Mouse (Mus musculus): ENCODE results near the gene Eml2. TPM values are rescaled to one million over a fixed set of nuclear protein-coding genes. Genes with fewer than 3 reads are reported as not detected.
"Not testable (repeated sequence)": the region's sequence is repeated elsewhere in the genome, so short reads cannot be mapped to it uniquely, and the experiment has no call there.

Gene Eml2
- 10 to 100 TPM; 45.2 to 65.2 TPM for total RNA-seq (2021)
- long read RNA-seq, experiment 1, transcript Eml2-203 (19 exons, 2,255 nt): major isoform, 16 of 23 reads
- long read RNA-seq, experiment 1, partial matches to known transcripts: 2 of 23 reads
- long read RNA-seq, experiment 1, other reads (novel, unspliced or antisense): 4 of 23 reads
- long read RNA-seq, experiment 2, partial matches to known transcripts: 3 of 13 reads
- long read RNA-seq, experiment 2, other reads (novel, unspliced or antisense): 4 of 13 reads

DNA sequence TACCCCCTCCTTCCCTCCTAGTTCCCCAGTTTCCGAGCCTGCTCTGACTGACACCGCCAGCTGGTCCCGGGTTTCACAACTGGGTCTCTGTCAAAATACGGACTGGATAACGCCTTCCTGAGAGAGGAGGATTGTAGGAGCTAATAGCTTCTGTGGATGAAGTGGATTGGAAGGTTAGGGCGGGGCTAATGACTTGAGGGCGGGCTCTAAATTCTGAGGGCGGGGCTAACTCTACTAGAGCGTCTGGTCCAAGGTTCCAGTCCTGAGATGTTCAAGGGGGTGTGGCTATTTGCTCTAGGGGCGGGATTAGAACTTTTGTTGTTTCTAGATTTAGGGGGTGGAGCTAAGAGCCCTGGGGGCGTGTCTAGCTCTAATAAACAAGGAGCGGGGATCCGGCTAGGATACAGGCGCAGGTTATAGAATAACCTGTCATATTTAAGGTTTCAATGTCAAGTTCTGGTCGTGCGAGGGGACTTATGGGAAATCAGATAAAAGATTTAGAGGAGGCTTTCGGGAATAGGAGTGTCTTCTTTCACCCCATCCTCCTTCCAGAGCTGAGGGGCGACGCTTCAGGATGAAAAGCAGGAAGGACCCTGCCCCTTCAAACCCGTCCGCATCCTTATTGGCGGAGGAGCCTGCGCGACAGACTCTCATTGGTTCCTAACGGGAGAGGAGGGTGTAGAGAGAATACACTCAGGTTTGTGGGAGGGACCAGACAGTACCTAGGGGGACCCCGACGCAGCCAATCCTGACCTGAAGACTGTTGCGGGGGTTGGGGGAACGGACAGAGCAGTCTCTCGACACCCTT is at the start of gene Eml2:
TSS of gene Eml2 (plus strand) at position 714 of the 808 bp plus-strand sequence.
- peak in 1 of 2 experiments; percentile 37 for DNase-seq

DNA sequence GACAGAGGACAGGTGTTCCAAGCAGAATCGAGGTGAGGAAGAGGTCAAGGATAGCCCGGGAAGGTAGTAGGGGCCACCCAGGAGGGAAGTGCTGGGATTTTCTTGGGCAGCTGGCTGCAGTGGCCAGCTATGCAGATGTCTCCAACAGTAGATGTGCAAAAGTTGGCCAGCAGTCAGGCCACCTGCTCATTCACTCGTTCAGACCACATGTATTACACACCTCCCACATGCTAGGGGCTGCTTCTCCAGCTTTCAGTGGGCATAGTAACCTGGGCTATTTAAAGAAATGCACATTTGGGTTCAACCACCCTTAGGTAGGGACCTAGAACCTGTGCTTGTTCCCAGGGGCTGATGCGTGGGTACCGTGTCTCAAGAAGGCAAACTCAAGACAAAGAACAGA is 48.5 kb upstream of the Eml2 start:
- no peak for DNase-seq

DNA sequence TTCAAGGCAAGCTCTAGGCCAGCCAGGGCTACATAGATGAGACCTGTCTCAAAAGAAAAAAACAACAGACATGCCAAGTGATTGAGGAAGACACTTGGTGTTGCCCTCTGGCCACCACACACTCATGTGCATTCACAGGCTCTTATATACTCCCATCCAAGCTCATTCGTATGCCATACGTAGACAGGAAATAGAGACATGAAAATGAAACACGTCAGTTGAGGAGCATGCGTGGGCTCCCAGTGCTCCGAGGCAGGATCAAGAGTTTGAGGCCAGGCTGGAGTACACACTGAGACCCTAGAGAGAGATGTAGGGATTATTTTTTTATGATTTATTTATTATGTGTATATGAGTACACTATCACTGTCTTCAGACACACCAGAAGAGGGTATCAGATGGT is 46.8 kb upstream of the Eml2 start:
- DNase-seq: no peak

DNA sequence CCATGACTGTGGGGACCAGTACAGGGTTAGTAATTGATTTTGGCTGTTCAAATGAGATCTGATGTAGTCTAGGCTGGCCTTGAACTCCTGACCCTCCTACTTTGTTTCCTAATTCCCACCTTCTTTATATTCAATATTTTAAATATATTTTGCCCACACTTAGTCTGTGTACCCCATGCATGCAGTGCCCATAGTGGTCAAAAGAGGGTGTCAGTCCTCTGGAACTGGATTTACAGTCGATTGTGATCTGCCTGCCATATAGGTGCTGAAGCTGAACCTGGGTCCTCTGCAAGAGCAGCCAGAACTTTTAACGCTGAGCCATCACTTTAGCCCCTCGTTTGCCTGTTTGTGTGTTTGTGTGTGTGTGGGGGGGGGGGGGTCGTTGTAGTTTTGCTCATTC is 45.6 kb upstream of the Eml2 start:
- peak in 1 of 2 experiments; percentile 39 for DNase-seq

DNA sequence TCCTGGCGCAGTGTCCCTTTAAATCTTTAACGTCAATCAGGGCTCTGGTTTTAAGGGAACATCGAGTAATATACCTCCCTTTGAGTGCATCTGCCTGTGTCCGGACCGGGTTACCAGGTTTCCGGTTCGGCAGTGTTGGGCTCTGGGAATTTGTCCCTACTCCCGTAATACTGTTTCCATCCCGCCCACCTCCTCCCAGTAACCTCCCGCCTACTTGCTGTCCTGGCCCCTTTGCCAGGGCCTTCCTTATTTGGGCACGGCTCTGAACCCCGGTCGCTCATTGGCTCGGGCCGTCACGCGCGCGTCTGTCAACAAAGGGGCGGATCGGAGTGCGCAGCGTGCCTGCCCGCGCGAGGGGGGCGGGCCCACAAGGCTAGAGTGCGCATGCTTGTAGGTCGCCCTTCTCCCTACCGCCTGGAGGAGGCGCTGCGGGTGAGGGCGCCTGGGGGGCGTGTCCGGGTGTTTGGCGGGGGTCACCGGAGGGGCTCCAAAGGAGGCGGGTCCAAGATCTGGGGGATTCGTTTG is 44.8 kb upstream of the Eml2 start:
- DNase-seq: peak; percentile 98

DNA sequence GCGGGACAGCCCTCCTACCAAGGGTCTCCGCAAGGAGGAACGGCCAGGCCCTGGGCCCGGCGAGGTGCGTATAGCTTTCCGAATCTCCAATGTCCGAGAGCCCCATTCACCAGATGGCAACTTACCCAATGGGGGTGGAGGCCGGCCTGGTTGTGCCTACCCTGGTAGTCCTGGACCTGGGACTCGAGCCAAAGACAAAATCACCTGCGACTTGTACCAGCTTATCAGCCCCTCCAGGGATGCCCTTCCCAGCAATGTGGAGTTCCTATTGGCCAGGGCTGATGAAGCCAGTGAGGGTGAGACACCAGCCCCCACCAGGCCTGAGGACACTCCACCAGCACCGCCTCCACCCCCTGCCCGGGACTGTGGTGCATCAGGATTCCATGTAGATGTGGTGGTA is 40.1 kb upstream of the Eml2 start:
- no peak for DNase-seq

DNA sequence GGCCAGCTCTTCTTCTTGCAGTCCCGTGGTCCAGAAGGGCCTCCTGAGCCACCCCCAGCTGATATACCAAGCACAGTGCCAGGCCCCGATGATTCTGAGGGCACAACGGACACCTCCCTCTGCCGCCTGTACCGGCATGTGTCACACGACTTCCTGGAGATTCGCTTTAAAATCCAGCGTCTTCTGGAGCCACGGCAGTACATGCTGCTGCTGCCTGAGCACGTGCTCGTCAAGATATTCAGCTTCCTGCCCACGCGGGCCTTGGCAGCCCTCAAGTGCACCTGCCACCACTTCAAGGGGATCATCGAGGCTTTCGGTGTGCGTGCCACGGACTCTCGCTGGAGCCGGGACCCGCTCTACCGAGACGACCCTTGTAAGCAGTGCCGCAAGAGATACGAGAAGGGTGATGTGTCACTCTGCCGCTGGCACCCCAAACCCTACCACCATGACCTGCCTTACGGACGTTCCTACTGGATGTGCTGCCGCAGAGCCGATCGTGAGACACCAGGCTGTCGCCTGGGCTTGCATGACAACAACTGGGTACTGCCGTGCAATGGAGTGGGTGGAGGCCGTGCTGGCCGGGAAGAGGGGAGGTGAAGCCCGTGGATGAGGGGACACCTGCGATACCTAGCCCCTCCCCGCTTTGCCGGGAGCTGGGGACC is 39.4 kb upstream of the Eml2 start:
- no peak for DNase-seq

DNA sequence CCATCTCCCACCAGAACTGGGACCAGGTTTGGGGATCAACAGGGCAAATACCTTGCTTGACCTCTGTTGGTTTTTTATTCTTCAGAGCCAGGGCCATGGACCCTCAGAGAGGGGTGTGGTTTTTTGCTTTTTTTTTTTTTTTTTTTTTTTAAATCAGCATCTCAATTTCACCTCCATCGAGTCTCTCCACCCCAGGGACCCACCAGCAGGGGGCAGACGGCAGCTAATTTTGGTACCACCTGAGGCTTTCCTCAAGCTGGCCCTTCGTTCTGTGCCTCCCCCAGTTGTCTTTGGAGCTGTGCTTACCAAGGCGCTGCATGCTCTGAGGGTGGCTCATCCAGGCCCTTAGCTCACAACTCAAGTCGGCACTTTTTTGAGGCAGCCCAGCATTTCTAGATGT is 38.8 kb upstream of the Eml2 start:
- DNase-seq: peak; percentile 65 to 80

DNA sequence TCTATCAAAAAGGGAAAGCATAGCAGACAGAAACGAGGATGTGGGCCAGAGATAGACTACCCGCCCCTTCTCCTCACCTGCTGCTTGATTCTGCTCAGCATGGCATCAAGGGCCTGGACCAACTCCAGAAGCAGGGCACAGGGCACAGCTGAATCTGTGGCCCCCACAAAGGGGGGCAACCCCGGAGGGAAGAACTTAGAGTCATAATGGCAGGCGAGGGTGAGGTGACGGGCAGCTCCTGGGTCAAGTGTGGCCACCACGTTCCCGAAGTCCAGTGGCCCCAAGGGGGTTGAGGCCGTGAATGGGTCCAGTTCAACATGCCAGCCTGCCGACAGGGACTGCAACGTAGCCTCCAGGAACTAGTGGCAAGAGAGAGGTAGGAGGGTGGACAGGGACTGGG is 29.4 kb upstream of the Eml2 start:
- no peak for DNase-seq

DNA sequence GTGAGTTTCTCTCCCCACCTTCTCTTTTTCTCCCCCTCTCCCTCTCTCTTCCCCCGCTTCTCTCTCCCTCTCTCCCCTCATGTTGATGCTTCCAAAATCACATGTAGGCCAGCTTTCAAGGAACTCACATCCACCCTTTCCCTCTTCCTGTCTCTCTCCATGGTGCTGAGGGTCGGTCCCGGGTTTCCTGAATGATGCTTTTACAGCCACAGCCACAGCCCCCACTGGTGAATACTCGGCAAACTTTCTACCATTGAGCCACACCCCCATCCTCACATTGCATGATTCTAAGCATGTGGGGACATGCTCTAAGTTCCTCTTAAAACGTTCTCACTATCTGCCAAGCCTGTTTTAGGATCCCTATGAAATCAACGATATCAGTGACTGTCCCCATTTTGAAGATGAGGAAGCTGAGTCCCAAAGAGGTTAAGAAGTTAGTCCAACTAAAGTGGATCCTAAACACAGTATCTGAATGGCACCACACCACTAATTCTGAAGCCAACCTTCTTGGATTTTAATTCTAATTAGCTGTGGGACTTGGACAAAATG is 28.6 kb upstream of the Eml2 start:
- no peak for DNase-seq

DNA sequence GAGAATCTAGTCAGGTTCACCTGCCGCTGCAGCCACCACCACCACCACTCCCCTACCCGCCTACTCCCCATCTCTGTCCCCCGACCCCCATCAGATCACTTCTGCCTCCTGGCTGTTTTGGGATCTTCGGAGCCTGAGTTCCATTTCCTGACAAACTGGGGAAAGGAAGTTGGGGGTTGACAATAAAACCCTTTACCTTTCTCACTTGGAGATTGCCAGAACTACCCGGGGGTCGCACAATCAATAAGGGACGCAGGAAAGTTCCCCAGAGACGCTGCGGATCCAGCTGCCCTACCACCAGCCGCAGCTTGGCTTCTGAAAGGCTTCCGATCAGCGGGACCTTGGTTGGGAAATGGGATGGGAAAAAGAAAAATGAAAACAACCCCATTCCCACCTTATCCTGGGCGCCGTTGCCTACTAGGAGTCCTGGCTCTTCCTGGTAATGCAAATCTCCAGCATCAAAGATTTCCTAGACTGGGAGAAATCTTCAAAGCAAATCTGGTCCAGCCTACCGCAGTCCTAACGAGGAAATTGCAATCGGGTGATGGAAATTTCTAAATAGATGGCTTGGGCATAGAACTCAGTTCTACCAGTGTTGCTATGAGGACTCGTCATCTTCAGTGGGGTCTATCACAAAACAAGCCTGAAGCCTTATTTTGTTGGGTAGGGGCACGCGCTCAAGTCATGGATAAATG is 27.9 kb upstream of the Eml2 start:
- DNase-seq: no peak

DNA sequence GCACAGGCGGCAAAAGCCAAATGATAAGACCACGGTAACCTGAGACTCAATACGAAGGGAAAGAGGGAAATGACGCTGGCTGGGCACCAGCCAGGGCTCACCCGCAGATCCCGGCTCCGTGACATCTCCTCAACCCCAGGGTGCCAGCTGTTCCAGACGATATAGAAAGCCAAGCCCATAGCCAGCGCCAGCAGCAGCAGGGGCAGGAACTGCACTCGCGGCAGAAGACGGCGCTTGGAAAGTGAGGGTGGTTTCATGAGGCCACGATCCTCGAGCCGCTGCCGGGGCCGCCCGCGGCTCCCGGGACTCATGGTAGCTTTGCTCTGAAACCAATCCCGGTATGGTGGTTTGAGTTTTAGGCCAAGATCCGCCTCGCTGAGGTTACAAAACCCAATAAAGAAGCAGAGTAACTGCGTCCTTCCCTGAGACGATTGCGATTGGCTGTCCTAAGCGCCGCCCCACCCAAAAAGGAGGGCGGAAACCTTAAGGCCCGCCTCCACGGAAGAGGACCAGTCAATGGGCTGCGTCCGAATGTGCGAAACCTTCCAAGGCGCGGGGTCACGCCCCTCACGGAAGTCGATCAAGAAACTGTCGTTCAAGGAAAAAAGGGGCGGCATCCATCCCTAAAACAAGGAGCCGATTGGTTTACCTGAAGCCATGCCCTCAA is 27.2 kb upstream of the Eml2 start, which contains the start of gene Qpctl:
TSS of gene Qpctl (minus strand) at position 417 of the 667 bp plus-strand sequence.
- DNase-seq: peak; percentile 98

DNA sequence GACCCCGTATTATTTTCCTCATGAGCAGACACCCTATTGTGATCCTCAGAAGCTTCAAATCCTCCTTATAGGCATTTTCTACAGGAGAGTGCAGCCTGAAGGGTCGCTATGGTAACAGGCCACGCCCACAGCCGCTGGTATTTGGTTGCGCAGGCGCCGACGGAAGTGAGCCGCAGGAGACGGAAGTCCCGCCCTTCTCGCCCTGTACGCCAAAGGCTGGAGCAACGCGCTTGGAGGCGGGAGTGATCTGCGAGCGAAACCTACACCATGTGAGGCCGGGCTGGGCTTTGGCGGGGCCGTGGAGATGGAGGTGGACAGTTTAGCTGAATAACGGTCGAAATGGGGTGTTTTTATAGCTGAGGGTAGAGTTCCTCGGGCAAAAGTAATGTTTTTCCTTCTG is 26.6 kb upstream of the Eml2 start, which contains the start of gene Snrpd2:
TSS of gene Snrpd2 (plus strand) at position 97 of the 400 bp plus-strand sequence.
- DNase-seq: peak; percentile 96 to 97

DNA sequence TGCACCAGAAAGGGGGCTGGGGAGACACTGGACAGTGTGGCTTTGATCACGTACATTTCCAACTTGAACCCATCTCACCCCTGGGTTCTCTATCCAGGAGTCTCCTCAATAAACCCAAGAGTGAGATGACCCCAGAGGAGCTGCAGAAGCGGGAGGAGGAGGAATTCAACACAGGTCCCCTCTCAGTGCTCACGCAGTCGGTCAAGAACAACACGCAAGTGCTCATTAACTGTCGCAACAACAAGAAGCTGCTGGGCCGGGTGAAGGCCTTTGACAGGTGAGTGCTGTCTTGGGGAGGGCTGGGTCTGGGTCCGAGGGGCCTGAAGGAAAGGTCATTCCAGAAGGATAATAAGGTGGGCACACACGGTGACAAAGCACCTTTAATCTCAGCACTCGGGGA is 25.1 kb upstream of the Eml2 start:
- DNase-seq: not testable (repeated sequence)

DNA sequence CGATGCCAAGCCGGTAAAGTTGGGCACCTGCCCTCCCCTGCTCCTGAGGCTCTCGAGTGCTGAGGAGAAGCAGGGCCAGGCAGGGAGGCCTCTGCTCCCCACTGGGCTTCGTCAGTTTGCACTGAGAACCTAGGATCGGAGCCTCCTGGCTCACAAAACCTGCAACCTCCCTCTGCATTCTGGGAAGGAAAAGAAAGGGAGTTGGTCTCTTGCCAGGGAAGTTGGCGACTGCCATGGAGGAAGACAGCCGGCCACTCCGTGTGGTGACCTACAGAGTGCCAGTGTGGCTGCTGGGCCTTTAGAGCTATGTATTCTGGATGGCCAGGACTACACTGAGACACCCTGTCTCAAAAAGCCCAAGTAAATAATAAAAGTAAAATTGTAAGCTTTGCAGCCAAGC is 21.4 kb upstream of the Eml2 start:
- no peak for DNase-seq

DNA sequence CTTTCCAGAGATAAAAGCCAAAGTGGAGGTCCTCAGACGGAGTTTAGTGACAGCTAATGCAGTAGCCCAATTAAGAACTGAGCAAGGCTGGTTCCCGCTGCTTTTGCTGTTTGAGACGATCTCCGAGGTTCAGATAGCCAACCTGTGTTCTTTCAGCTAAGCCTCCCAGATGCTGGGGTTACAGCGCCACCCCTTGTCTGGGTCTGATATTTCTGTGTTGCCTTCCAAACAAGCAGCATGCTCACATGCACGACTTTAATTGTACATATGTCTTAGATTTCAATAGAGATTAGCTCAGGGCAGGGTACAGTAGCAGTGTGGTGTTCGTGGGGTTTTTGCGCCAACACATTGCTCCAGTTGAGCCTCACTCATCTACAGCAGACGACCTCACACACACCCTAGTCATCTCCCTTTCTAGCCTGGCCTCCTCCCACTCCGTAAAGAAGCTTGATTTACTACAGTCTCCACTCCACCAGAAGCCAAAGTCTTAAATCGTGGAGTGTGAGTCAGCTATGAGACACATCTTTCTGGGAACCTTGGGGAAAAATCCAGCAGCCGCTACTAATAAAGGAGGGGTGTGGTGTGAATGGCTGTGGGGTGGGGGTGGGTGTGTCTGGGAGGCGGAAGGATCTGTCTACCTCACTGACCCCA is 20.3 kb upstream of the Eml2 start:
- DNase-seq: peak; percentile 66 to 68

DNA sequence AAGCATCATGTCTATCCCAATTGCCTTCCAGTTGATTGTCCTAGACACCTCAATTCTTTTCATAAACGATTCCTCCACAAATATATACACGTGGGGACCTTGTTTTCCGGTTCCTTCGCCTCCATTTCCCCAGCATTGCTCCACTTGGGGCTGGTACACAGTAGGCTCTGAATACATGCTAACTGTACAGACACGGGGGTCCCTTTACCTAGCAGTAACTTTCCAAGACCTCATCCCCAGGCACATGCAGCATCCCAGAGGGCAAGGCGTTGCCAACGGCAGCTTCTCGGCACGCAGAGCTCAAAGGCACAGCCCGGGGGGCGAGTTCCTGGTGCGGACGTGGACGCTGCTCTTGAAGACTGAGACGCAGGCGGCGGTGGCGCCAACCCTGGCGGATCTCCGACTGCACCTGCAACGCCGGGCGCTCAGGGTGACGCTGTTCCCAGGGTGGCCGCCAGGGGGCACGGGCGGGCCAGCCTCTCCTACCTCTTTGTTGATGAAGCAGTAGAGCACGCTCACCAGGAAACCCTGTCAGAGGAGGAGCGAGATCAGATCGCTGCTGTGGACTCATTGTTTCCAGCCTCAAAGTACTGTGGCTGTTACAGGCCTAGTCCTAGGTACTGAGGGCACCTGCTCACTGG is 18.9 kb upstream of the Eml2 start:
- DNase-seq: peak; percentile 93 to 95

DNA sequence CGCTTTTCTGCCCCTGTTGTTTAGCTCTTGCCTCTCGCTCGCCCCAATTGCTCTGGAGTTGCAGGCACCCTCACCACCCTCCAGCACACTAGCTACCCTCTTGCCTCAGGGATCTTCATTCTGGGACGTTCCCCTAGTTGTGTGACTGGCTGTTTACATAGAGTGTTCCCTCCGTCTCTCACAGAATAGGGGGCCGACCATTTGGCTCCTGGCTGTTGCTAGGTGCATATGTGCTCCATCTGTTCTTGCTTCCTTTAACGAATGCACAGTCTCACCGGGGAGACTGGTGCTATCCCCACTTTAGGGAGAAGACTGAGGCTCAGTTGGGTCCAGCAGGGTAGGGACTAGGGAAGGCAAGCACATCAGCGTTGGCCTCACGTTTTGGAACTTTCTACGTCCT is 17.6 kb upstream of the Eml2 start:
- no peak for DNase-seq

DNA sequence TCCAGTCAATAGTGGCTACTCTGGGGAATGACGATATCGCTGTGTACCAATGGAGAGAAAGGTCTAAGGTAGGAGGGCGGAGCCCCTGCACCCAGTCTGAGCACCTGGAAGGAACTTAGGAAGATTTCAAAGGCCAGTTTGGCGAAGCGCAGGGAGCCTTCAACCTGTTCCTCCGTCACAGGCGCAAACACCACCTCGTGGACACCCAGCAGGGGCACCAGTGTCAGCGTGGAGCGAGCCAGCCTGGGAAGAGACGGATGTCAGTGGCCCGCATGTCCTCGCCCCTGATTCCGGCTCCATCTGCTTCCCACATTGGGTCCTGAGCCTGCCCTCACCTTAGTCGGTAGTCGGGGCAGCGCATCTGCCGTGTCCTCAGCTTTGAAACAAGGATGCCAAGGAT is 16.8 kb upstream of the Eml2 start:
- no peak for DNase-seq

DNA sequence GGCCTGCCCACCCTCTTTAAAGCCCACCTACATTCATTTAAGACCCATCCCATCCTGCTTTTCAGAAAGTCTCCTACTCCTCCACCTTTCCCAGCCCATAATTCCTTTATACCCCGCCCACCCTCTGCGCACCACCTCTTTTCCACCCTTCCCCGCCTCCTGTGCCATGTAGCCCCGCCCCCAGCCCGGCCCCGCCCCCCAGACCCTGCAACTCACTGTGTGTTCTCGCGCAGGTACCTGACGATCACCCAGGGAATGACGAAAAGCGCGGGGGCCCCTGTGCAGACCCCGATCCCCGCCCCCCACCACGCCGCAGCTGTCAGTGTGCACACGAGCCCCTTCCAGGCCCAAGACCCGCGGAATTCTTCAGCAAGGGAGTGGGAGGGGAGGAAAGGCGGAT is 16.1 kb upstream of the Eml2 start:
- no peak for DNase-seq
